Mouse (Mus musculus) ES-E14 (cell line): ENCODE results near the gene Zbp1.

Experiments
- CHD2 ChIP-seq: IDR thresholded peaks from 2 replicates; pipeline ENCODE4 v1.6.1; 2014; ENCODE audit warnings: mild to moderate bottlenecking, low read depth, low read length, inconsistent platforms
- HCFC1 ChIP-seq: IDR thresholded peaks from 2 replicates; pipeline ENCODE4 v1.6.1; 2012; ENCODE audit warnings: low read length, inconsistent platforms, borderline replicate concordance; ENCODE audit not compliant: insufficient read depth
- ZC3H11A ChIP-seq: IDR thresholded peaks from 2 replicates; pipeline ENCODE4 v1.6.1; 2012; ENCODE audit warnings: low read depth, mild to moderate bottlenecking, inconsistent platforms, low read length, borderline replicate concordance

- no peak for TF ChIP-seq ZC3H11A
- TF ChIP-seq CHD2, result no peak
- TF ChIP-seq HCFC1, result no peak
Observed at GRCm38 (mm10) chr2:173175703-173176102, 43.0 kb downstream of the Zbp1 start.
